In the genomic region with DNA sequence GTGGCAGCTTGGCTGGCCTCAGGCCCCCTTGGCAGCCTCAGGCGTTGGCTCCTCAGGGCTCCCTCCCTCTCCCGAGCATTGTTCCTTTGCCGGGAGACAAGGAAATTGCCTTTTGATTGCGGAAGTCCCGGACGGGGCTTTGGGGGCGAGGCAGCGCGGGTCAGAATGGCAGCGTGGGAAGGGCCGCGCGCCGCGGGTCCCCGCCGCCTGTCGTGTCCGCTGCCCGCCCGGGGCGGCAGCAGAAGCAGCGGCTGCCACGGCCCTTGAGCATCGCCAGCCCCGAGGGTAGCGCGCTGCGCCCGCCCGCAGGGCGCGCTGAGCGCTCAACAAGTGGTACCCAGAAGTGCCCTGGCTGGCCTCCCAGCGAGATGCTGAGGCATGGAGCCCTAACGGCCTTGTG, we compare ENCODE assay signal across 7 mouse cellular contexts. TPM values are rescaled to one million over a fixed set of nuclear protein-coding genes. Genes with fewer than 3 reads are reported as not detected.
DNase-seq lines count a peak whose midpoint lies in the region; ATAC-seq and TF ChIP-seq lines count a peak whose summit lies in the region.

No protein-coding gene starts in this region.

- ATAC-seq in intestine, embryonic 14.5 days (replicated peaks; ENCODE audit: low FRiP score, low TSS enrichment, low read depth): no peak
- no peak for ATAC-seq in liver, embryonic 14.5 days (ENCODE audit: insufficient read depth)
- ATAC-seq in neural tube, embryonic 14.5 days (ENCODE audit: low read depth): peak; percentile 51; the same call in 1 of the 2 replicates
- no peak for ATAC-seq in erythroblast, adult 5-6 weeks (replicated peaks; ENCODE audit: low FRiP score, poor library complexity, severe bottlenecking)

- no peak for TF ChIP-seq EP300 in liver, embryonic 14.5 days (IDR thresholded peaks at IDR 0.05; ENCODE audit: low read depth)

- peak overlapping the region; percentile 45 for H3K4me3 ChIP-seq in intestine, embryonic 14.5 days (ENCODE audit: low read depth, low read length)
- no peak overlapping the region; a peak in 1 of 4 replicates for H3K4me3 ChIP-seq in liver, embryonic 14.5 days (ENCODE audit: insufficient read depth in 1 of 2, low read depth in 2 of 2, low read length in 2 of 2)
- peak overlapping the region; percentile 39 for H3K4me3 ChIP-seq in neural tube, embryonic 14.5 days (ENCODE audit: low read depth, low read length)

- H3K36me3 ChIP-seq in intestine, embryonic 14.5 days (ENCODE audit: control insufficient read depth, insufficient read depth, low read length): no peaks in the 10 kb centered on the region
- no peaks in the 10 kb centered on the region for H3K36me3 ChIP-seq in liver, embryonic 14.5 days (replicated peaks; ENCODE audit: control insufficient read depth, insufficient read depth, low read depth)
- no peaks in the 10 kb centered on the region for H3K36me3 ChIP-seq in neural tube, embryonic 14.5 days (ENCODE audit: control insufficient read depth, insufficient read depth, low read length)

- WGBS in intestine, embryonic 14.5 days: 2% methylated on average over 35 of the region's 36 CpGs
- WGBS in liver, embryonic 14.5 days (ENCODE audit: insufficient replicate concordance): 1% methylated on average over 35 of the region's 36 CpGs
- under 1% methylated on average over 36 of the region's 36 CpGs for WGBS in neural tube, embryonic 14.5 days

- no peak for TF ChIP-seq CTCF in liver, embryonic 14.5 days (IDR thresholded peaks at IDR 0.05; ENCODE audit: low read depth)

- no peaks in the 10 kb centered on the region for H3K9me3 ChIP-seq in intestine, embryonic 14.5 days (ENCODE audit: control insufficient read depth, low read length)
- no peaks in the 10 kb centered on the region for H3K9me3 ChIP-seq in liver, embryonic 14.5 days (ENCODE audit: control insufficient read depth, low read length)
- H3K9me3 ChIP-seq in neural tube, embryonic 14.5 days (ENCODE audit: control insufficient read depth, low read length): no peaks in the 10 kb centered on the region

- no peak overlapping the region for H3K27ac ChIP-seq in intestine, embryonic 14.5 days (ENCODE audit: low read depth)
- H3K27ac ChIP-seq in liver, embryonic 14.5 days: no peak overlapping the region
- H3K27ac ChIP-seq in neural tube, embryonic 14.5 days (ENCODE audit: low read depth, low read length): no peak overlapping the region

- peaks cover 4% of the 10 kb centered on the region; the same call in 1 of the 2 replicates for H3K4me1 ChIP-seq in intestine, embryonic 14.5 days (replicated peaks; ENCODE audit: control insufficient read depth, insufficient read depth, low read length)
- no peaks in the 10 kb centered on the region; a peak in 1 of 4 replicates for H3K4me1 ChIP-seq in liver, embryonic 14.5 days (replicated peaks; ENCODE audit: control insufficient read depth in 2 of 2, insufficient read depth in 2 of 2, low read length in 1 of 2)
- peaks cover 9% of the 10 kb centered on the region for H3K4me1 ChIP-seq in neural tube, embryonic 14.5 days (ENCODE audit: control insufficient read depth, insufficient read depth, low read length)

- peaks cover 21% of the 10 kb centered on the region for H3K27me3 ChIP-seq in intestine, embryonic 14.5 days (replicated peaks; ENCODE audit: control insufficient read depth, insufficient read depth, low read length)
- peaks cover 15% of the 10 kb centered on the region for H3K27me3 ChIP-seq in liver, embryonic 14.5 days (ENCODE audit: control insufficient read depth, insufficient read depth, low read length)
- peaks cover 10% of the 10 kb centered on the region; the same call in 1 of the 2 replicates for H3K27me3 ChIP-seq in neural tube, embryonic 14.5 days (ENCODE audit: control insufficient read depth, insufficient read depth, low read length)

- peak overlapping the region; percentile 95 for H3K4me2 ChIP-seq in intestine, embryonic 14.5 days (ENCODE audit: low read length)
- peak overlapping the region; percentile 6 for H3K4me2 ChIP-seq in liver, embryonic 14.5 days (ENCODE audit: low read depth)
- H3K4me2 ChIP-seq in neural tube, embryonic 14.5 days (ENCODE audit: low read depth, low read length): peak overlapping the region; percentile 88

- intact Hi-C loops in gastrocnemius, postnatal 36 days (cut with DNase I): loop anchor here (5.0 kb wide), 1 partner anchor 94 kb away; no protein-coding TSS in a partner anchor

- H3K9ac ChIP-seq in intestine, embryonic 14.5 days (ENCODE audit: low read length): peak overlapping the region; percentile 38
- no peak overlapping the region for H3K9ac ChIP-seq in liver, embryonic 14.5 days (replicated peaks)
- peak overlapping the region; percentile 50 for H3K9ac ChIP-seq in neural tube, embryonic 14.5 days (replicated peaks; ENCODE audit: low read depth, low read length)

- peak; percentile 58 for DNase-seq in Muller cell, postnatal 12 days (ENCODE audit: inconsistent ontology term)
- peak; percentile 53 to 68 for DNase-seq in adrenal gland, postnatal 36 days
- peak; percentile 21 to 42 for DNase-seq in gastrocnemius, postnatal 36 days
- peak; percentile 66 for DNase-seq in intestine, embryonic 14.5 days (ENCODE audit: low spot score)
- DNase-seq in liver, embryonic 14.5 days (ENCODE audit: low read depth in 3 of 3, low spot score in 3 of 3): no peak

RNA-seq across cellular contexts. Expression of gene Ptprb, which starts 25.9 kb away (rescaled TPM):
- total RNA-seq in adrenal gland, postnatal 36 days (2021): 10 to 100 TPM; 37.8 to 56.6 TPM
- 10 to 100 TPM; 26.0 to 27.8 TPM for total RNA-seq in gastrocnemius, postnatal 36 days (2021)
- polyA plus RNA-seq in intestine, embryonic 14.5 days (2014; fragmentation: Nextera tagmentation; extraction: Ambion mirVana): 5.5 and 5.8 TPM in 2 replicates
- 0.52 and 0.71 TPM in 2 replicates for polyA plus RNA-seq in liver, embryonic 14.5 days (2012; rRNA removed)
- polyA plus RNA-seq in liver, embryonic 14.5 days (2014; fragmentation: Nextera tagmentation; extraction: Ambion mirVana): 0.72 and 1.0 TPM in 2 replicates
- 3.1 and 4.0 TPM in 2 replicates for polyA plus RNA-seq in neural tube, embryonic 14.5 days (2014; fragmentation: Nextera tagmentation; extraction: Ambion mirVana)
- not detected in 2 replicates for total RNA-seq in erythroblast, adult 5-6 weeks (2015; ENCODE audit: low replicate concordance)
- total RNA-seq in erythroblast, adult 5-6 weeks (2017; ENCODE audit: low replicate concordance): not detected in 2 replicates

Comparison
In these comparisons a context has a peak if more than half of its experiments do, and no peak if none do; other contexts are left out.
1. DNase-seq: peak in Muller cell, postnatal 12 days (single experiment), adrenal gland, postnatal 36 days (2 of 2), gastrocnemius, postnatal 36 days (2 of 2) and intestine, embryonic 14.5 days (single experiment); none in liver, embryonic 14.5 days (0 of 3).
2. H3K4me2 ChIP-seq: peak in every context shown above with its lines; median percentile 95 in intestine, embryonic 14.5 days; 88 in neural tube, embryonic 14.5 days; 6 in liver, embryonic 14.5 days.
3. H3K4me3 ChIP-seq: peak in intestine, embryonic 14.5 days (single experiment) and neural tube, embryonic 14.5 days (single experiment); none in liver, embryonic 14.5 days (0 of 2).
4. RNA of gene Ptprb, which starts 25.9 kb away (total RNA-seq): 37.8 to 56.6 TPM in adrenal gland, postnatal 36 days and 26.0 to 27.8 TPM in gastrocnemius, postnatal 36 days; not detected in erythroblast, adult 5-6 weeks; every median in the first group is over 10 times any median in the second.